Mouse (Mus musculus): ENCODE data around the gene Nkx2-1. TPM values are rescaled to one million over a fixed set of nuclear protein-coding genes. Genes with fewer than 3 reads are reported as not detected.

Gene Nkx2-1
- polyA plus RNA-seq, 1 experiment, result not detected

DNA sequence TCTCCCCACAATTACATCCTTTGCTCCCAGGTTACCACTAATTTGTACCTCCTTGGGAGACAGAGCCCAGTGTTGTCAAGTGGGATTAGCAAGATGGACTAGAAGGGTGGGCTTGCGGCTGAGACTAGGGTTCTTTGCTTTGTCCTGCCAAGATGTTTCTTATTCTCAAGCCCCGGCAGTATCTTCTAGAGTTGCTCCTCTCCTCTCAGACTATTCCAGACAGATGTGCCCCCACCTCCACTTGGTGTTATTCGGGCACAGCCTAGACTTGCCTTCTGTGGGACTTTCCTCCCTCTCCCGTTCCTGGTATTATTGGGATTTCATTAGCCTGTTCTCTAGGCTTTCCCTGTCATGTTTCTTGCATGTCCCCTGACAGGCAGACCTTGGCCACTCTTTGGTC, 14.5 kb downstream of the Nkx2-1 start:
- Histone ChIP-seq H3K4me1 (ENCODE audit: control insufficient read depth, insufficient read depth, low read length) (no peaks in the 10 kb centered on the region), H3K27me3 (replicated peaks; ENCODE audit: control insufficient read depth, insufficient read depth, low read length) (peaks cover 12% of the 10 kb centered on the region), H3K27ac (ENCODE audit: insufficient read depth, low read depth, low read length) (no peak overlapping the region), H3K4me3 (ENCODE audit: insufficient read depth, low read depth, low read length) (no peak overlapping the region), H3K36me3 (ENCODE audit: control insufficient read depth, insufficient read depth, low read length) (no peaks in the 10 kb centered on the region)
- TF ChIP-seq POLR2A (IDR thresholded peaks at IDR 0.05; ENCODE audit: low read depth, low read length) (no peak), CTCF (conservative IDR thresholded peaks at IDR 0.05; ENCODE audit: insufficient read depth, insufficient read length, low read depth, low read length) (no peak)
- WGBS, result 28% methylated on average over 4 of the region's 4 CpGs
- no peak for DNase-seq

DNA sequence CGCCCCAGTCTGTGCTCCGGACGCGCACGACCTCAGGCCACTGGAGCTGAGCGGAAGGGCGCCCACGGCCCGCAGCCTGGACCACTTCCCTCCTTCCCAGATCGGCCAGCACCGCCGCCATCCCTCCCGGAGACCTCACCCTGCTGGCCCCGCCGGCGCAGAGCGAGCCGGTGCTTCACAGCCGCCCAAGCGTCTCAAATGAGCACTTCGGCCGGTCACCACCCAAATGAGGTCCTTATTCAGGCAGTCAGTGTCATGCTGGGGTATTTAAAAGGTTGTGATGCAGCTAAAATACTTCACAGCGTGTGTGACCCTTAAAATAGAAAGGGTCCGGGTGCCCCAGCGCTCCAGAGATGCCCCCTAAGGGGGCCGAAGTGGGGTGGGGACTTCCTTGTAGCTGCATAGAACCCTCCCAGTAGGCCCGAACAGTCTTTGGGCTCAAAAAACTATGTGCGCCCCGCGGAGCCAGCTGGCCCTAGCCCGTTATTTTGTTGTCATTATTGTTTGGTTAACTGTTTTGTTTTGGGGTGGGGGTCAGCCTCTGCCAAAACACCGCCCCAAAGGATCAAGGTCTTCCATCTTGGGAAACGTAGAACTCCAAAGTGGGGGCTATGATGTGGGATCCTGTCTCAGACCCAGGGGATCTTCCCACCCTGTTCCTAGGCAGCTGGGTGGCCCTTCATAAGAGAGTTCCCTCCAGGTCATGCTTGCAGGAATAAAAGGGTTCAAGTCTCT, 15.4 kb downstream of the Nkx2-1 start:
- Histone ChIP-seq H3K27me3 (replicated peaks; ENCODE audit: control insufficient read depth, insufficient read depth, low read length) (peaks cover 12% of the 10 kb centered on the region), H3K4me1 (ENCODE audit: control insufficient read depth, insufficient read depth, low read length) (no peaks in the 10 kb centered on the region), H3K27ac (ENCODE audit: insufficient read depth, low read depth, low read length) (no peak overlapping the region), H3K4me3 (ENCODE audit: insufficient read depth, low read depth, low read length) (no peak overlapping the region), H3K36me3 (ENCODE audit: control insufficient read depth, insufficient read depth, low read length) (no peaks in the 10 kb centered on the region)
- 3% methylated on average over 33 of the region's 33 CpGs for WGBS
- TF ChIP-seq CTCF (conservative IDR thresholded peaks at IDR 0.05; ENCODE audit: insufficient read depth, insufficient read length, low read depth, low read length) (no peak), POLR2A (IDR thresholded peaks at IDR 0.05; ENCODE audit: low read depth, low read length) (no peak)
- DNase-seq, result no peak

DNA sequence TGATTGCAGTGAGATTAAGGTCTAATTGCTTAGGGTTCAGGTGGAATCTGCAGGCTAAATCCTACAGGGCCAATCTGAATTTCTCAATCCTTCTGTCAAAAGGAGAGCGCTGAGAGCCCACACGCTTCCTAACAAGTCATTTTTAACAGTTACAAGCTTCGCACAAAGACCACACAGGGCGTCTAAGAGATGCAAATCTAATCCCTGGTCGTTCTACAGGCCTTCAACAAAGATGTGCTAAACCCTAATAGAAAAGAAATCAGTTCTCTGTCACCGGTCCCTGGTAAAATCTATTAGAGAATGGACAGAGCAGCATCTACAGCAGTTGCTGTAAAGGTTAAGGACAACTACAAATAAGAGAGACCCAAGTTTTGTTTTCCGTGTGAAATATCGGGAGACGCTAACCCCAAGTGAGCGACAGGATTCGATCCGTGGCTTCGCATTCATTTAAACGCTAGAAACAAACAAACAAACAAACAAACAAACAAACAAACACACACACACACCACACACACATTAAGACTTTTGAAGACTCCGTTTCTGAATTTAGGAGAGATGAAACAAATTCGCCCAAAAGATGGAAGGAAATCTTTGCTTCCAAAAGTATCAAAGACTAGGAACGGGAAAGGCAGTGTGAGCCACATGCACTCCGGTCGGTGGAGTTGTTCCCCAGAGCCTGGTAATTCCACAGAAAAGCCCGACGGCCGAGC, 16.2 kb downstream of the Nkx2-1 start:
- no peaks in the 10 kb centered on the region for H3K4me1 ChIP-seq (ENCODE audit: control insufficient read depth, insufficient read depth, low read length)
- TF ChIP-seq POLR2A (IDR thresholded peaks at IDR 0.05; ENCODE audit: low read depth, low read length) (no peak), CTCF (conservative IDR thresholded peaks at IDR 0.05; ENCODE audit: insufficient read depth, insufficient read length, low read depth, low read length) (no peak)
- H3K27me3 ChIP-seq (replicated peaks; ENCODE audit: control insufficient read depth, insufficient read depth, low read length), result peaks cover 12% of the 10 kb centered on the region
- no peak overlapping the region for H3K4me3 ChIP-seq (ENCODE audit: insufficient read depth, low read depth, low read length)
- DNase-seq, result no peak
- 5% methylated on average over 22 of the region's 22 CpGs for WGBS
- H3K27ac ChIP-seq (ENCODE audit: insufficient read depth, low read depth, low read length), result no peak overlapping the region
- H3K36me3 ChIP-seq (ENCODE audit: control insufficient read depth, insufficient read depth, low read length), result no peaks in the 10 kb centered on the region

DNA sequence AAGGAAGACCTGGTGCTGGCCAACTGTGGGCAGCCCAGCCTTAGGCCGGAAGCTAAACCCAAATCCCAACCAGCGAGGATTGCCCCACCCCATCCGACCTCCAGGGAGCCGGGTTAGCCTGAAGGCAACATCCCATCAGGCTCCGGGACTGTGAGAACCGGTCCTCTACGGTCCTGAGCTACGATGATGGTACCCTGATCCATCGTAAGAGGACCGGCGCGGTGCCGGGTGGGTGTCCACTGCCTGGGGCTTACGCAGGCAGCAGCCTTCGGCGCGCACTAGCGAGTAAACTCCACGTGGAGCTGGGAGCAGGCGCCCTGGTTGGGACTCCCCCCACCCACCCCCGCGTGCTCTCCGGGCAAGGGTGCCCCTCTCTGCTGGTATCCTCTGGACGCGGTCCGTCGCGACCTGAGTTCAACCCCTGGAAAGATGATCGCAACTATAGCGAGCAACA, 16.9 kb downstream of the Nkx2-1 start:
- Histone ChIP-seq H3K4me1 (ENCODE audit: control insufficient read depth, insufficient read depth, low read length) (no peaks in the 10 kb centered on the region), H3K4me3 (ENCODE audit: insufficient read depth, low read depth, low read length) (no peak overlapping the region), H3K27ac (ENCODE audit: insufficient read depth, low read depth, low read length) (no peak overlapping the region), H3K36me3 (ENCODE audit: control insufficient read depth, insufficient read depth, low read length) (no peaks in the 10 kb centered on the region), H3K27me3 (replicated peaks; ENCODE audit: control insufficient read depth, insufficient read depth, low read length) (peaks cover 12% of the 10 kb centered on the region)
- TF ChIP-seq POLR2A (IDR thresholded peaks at IDR 0.05; ENCODE audit: low read depth, low read length) (no peak), CTCF (conservative IDR thresholded peaks at IDR 0.05; ENCODE audit: insufficient read depth, insufficient read length, low read depth, low read length) (no peak)
- DNase-seq, result no peak
- 3% methylated on average over 30 of the region's 30 CpGs for WGBS

DNA sequence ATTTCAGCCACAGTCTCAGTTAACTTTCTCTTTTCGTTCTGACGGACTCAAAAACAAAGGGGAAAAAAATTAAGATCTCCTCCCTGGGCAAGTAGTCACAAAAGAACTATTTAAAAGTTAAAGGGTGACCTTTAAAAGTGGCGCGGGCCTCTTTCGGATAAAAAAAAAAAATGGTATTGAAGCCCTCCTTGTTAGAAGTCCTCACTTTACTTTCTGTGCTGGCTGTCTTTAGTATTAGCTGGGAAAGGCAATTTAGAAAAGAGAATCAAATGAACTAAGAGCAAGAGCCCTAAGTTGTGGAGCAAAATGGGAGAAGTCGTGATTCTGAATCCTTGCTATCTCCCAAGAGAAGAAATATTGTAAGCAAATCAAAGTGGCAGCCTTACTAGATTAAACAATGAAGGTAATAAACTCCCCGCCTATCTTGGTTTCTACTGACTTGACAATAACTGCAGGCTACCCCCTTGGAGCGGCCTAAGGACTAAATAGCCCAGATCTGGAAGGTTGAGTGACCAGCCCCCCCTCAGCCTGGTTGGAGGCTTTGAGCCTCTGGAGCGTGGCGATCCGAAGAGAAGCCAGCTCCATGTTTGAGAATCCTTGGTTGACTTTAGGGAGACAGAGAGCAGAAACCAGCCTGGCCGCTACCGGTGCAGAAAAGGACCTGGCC, 17.5 kb downstream of the Nkx2-1 start:
- Histone ChIP-seq H3K4me3 (ENCODE audit: insufficient read depth, low read depth, low read length) (no peak overlapping the region), H3K36me3 (ENCODE audit: control insufficient read depth, insufficient read depth, low read length) (no peaks in the 10 kb centered on the region), H3K27ac (ENCODE audit: insufficient read depth, low read depth, low read length) (no peak overlapping the region), H3K4me1 (ENCODE audit: control insufficient read depth, insufficient read depth, low read length) (no peaks in the 10 kb centered on the region), H3K27me3 (replicated peaks; ENCODE audit: control insufficient read depth, insufficient read depth, low read length) (peaks cover 12% of the 10 kb centered on the region)
- 24% methylated on average over 13 of the region's 13 CpGs for WGBS
- TF ChIP-seq POLR2A (IDR thresholded peaks at IDR 0.05; ENCODE audit: low read depth, low read length) (no peak), CTCF (conservative IDR thresholded peaks at IDR 0.05; ENCODE audit: insufficient read depth, insufficient read length, low read depth, low read length) (no peak)
- no peak for DNase-seq

DNA sequence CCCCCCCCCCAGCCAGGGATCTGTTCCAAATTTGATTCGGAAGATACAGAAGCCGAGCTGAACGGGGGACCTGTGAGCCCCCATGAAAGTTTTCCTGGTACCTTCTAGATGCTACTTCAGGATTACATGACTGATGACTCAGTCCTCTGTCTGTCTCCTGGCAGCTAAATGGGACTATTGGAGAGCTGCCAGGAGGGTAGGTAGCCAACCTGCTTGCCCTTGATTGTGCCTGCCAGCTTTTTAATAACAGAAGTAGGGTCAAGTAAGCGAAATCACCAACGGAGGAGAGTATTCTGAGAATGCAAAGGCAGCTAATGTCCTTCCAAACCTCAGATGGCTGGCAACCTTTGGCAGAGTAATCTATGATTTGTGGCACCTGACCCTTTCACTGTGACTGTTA, 18.5 kb downstream of the Nkx2-1 start:
- Histone ChIP-seq H3K36me3 (ENCODE audit: control insufficient read depth, insufficient read depth, low read length) (no peaks in the 10 kb centered on the region), H3K4me3 (ENCODE audit: insufficient read depth, low read depth, low read length) (no peak overlapping the region), H3K27me3 (replicated peaks; ENCODE audit: control insufficient read depth, insufficient read depth, low read length) (peaks cover 10% of the 10 kb centered on the region), H3K27ac (ENCODE audit: insufficient read depth, low read depth, low read length) (no peak overlapping the region), H3K4me1 (ENCODE audit: control insufficient read depth, insufficient read depth, low read length) (no peaks in the 10 kb centered on the region)
- 60% methylated on average over 5 of the region's 5 CpGs for WGBS
- TF ChIP-seq POLR2A (IDR thresholded peaks at IDR 0.05; ENCODE audit: low read depth, low read length), result no peak
- TF ChIP-seq CTCF (conservative IDR thresholded peaks at IDR 0.05; ENCODE audit: insufficient read depth, insufficient read length, low read depth, low read length), result no peak
- DNase-seq, result no peak

DNA sequence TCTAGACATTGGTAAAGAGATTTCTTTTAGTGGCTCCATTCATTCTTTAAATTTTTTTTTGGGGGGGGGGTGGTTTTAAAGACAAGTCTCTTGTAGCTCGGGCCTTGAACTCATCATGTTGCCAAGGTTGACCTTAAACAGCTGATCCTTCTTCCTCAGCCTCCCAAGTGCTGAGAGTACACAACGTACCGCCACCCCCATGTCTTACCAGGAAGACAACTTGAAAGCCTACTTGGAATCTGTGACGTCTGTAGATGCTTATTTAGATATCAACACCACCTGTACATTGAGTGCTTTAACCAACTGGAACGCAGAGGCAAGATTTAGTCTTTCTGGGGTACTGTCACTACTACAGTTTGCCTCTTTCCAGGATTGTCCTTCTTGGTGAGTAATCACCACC, 21.9 kb downstream of the Nkx2-1 start:
- Histone ChIP-seq H3K4me1 (ENCODE audit: control insufficient read depth, insufficient read depth, low read length) (no peaks in the 10 kb centered on the region), H3K27ac (ENCODE audit: insufficient read depth, low read depth, low read length) (no peak overlapping the region), H3K36me3 (ENCODE audit: control insufficient read depth, insufficient read depth, low read length) (no peaks in the 10 kb centered on the region), H3K27me3 (replicated peaks; ENCODE audit: control insufficient read depth, insufficient read depth, low read length) (peaks cover 5% of the 10 kb centered on the region), H3K4me3 (ENCODE audit: insufficient read depth, low read depth, low read length) (no peak overlapping the region)
- no peak for TF ChIP-seq POLR2A (IDR thresholded peaks at IDR 0.05; ENCODE audit: low read depth, low read length)
- no peak for TF ChIP-seq CTCF (conservative IDR thresholded peaks at IDR 0.05; ENCODE audit: insufficient read depth, insufficient read length, low read depth, low read length)
- WGBS, result 88% methylated on average over 5 of the region's 5 CpGs
- DNase-seq, result no peak

Measured in kidney, adult 2 months (tissue).